Mouse (Mus musculus) kidney, embryonic 15.5 days (tissue): ENCODE data around the gene Plg. TPM values are rescaled to one million over a fixed set of nuclear protein-coding genes. Genes with fewer than 3 reads are reported as not detected.

Experiments used
- ATAC-seq: fragments of 200-750 bp; cut with Nextera tagmentation; replicated peaks from 2 replicates; pipeline ENCODE4 v1.8.0; 2017; ENCODE audit warnings: moderate TSS enrichment; ENCODE audit not compliant: low FRiP score
- H3K27ac ChIP-seq: fragments of 300-500 bp; sonication (generic); 2 replicates; pipeline ENCODE4 v1.5.1; 2015; ENCODE audit warnings: mild to moderate bottlenecking, inconsistent platforms
- H3K27me3 ChIP-seq: fragments of 300-500 bp; sonication (generic); 2 replicates; pipeline ENCODE4 v1.6.1; 2015; ENCODE audit warnings: inconsistent platforms
- H3K36me3 ChIP-seq: fragments of 300-500 bp; sonication (generic); 2 replicates; pipeline ENCODE4 v1.6.1; 2015; ENCODE audit warnings: inconsistent platforms
- H3K4me1 ChIP-seq: fragments of 300-500 bp; sonication (generic); 2 replicates; pipeline ENCODE4 v1.6.1; 2015; ENCODE audit warnings: inconsistent platforms
- H3K4me2 ChIP-seq: fragments of 300-500 bp; sonication (generic); 2 replicates; pipeline ENCODE4 v1.6.1; 2015; ENCODE audit warnings: moderate library complexity, mild to moderate bottlenecking, inconsistent platforms
- H3K4me3 ChIP-seq: fragments of 300-500 bp; sonication (generic); replicated peaks from 2 replicates; pipeline ENCODE4 v1.5.1; 2015; ENCODE audit warnings: mild to moderate bottlenecking, inconsistent platforms
- H3K9ac ChIP-seq: fragments of 300-500 bp; sonication (generic); 2 replicates; pipeline ENCODE4 v1.6.1; 2015; ENCODE audit warnings: mild to moderate bottlenecking, inconsistent platforms
- H3K9me3 ChIP-seq: fragments of 300-500 bp; sonication (generic); replicated peaks from 2 replicates; pipeline ENCODE4 v1.6.1; 2016; ENCODE audit warnings: inconsistent platforms
- WGBS: fragments of 180-500 bp; shearing (Covaris S2); methylation state at CpG from one replicate; pipeline ENCODE4 v1.1.7; 2015; ENCODE audit warnings: mixed read lengths; 5-methylcytosine and 5-hydroxymethylcytosine counted together
- polyA plus RNA-seq: library from polyadenylated mRNA; unstranded; fragments of >200 nt; fragmentation: Nextera tagmentation; extraction: Ambion mirVana; gene quantifications from 2 replicates; pipeline ENCODE4 v1.2.1, GENCODE M21; 2015

Plg gene
- 1.4 and 3.6 TPM in 2 replicates for polyA plus RNA-seq

DNA sequence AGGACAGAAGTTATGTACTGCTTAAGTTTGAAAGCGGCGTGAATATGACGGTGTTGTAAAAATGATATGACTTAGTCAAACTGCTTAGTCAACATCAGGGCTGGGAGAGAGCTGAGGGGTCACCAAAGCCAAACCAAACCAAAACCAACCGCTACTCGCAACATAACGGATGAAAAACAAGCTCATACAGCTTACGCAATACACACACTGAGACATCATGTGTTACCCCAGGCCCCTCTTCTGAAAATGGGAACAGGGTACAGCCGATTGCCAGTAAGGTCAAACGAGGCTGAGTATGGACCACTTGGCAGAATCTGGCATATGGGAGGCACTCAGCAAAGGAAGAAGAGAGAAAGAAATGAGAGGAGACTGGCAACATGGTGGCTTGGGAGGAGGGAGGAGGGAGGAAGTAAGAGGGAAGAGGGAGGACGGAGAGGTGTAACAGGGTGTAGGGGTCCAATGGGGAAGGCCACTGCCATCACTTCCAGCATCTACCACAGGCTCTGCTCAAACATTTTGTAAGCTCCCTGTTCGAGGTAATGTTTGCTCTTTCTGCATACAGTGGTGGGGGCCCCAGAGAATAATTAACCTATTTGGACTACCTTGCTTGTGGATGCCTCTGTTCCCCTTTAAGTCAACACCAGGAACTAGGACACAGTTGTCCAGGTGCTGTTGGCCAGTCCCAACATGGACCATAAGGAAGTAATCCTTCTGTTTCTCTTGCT is at the start of gene Plg:
Gene Plg, plus strand, starts transcription at position 628 of the 725 bp plus-strand sequence.
- no peaks in the 10 kb centered on the region for H3K4me1 ChIP-seq
- no peak within 1 kb of the TSS for H3K27ac ChIP-seq
- H3K9ac ChIP-seq: no peak within 1 kb of the TSS
- H3K36me3 ChIP-seq: no peaks in the 10 kb centered on the region
- no peak within 1 kb of the TSS for H3K4me2 ChIP-seq
- 88% methylated on average over 11 of the region's 11 CpGs for WGBS
- H3K9me3 ChIP-seq: no peaks in the 10 kb centered on the region
- no peak for ATAC-seq
- no peaks in the 10 kb centered on the region for H3K27me3 ChIP-seq
- no peak within 1 kb of the TSS for H3K4me3 ChIP-seq

DNA sequence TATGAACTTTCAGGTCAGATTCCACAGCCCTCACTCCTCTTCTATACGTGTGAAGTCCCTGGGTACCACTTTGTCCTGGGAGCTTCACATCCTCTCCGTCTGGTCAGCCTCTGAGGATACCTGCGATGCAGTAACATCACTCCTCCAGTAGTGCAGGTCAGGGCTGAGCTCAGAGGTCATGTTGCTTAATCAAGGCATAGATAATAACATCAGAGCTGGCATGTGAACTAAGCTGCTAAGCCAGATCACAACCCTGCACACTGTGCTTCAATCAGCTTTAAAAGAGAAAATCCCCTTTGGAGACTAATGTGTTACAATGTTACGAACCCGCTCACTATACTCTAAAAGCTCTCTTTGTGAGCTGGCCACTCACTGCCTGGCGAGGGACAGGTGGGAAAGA is 43.3 kb upstream of the Plg start:
- no peak overlapping the region for H3K4me3 ChIP-seq
- H3K27ac ChIP-seq: no peak overlapping the region
- no peak for ATAC-seq
- H3K4me2 ChIP-seq: no peak overlapping the region
- 67% methylated on average over 6 of the region's 6 CpGs for WGBS
- no peaks in the 10 kb centered on the region for H3K27me3 ChIP-seq
- H3K4me1 ChIP-seq: no peaks in the 10 kb centered on the region
- H3K9me3 ChIP-seq: no peaks in the 10 kb centered on the region
- no peak overlapping the region for H3K9ac ChIP-seq
- no peaks in the 10 kb centered on the region for H3K36me3 ChIP-seq

DNA sequence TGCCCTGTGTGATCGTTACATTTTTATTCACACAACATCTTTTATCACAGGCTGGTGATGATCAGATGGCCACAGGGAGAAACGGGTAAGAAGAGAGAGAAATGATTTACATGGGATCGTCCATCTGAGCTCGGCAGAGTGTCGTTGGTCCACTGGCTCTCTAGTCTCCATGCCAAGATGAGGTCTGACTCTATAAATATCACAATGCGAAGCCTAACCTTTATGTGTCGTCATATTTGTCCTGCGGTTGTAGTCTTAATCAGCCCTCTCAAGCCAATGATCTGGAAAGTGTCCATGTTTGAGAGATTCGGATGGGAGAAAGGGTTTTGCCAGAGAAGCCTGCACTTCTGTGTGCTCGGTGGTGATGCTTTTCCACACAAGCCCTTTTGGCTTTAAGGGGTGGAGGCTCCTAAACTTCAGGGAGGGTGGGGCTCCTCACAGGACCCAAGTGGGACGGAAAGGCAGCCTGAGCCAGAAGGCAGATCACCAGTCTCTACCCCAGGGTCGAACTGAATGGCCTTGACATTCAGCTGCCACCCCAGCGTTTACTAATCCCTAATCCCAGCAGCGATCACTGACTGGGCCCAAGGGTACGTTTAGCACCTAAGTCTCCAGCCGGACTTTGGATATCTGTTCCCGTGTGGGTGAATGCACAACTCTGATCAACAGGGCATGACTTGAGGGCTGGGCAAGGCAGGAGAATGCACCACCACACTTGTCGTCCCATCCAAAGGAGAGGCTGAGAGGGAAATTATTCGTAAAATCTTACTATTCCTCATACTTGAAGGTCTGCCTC is 42.1 kb upstream of the Plg start:
- Histone ChIP-seq H3K27me3 (no peaks in the 10 kb centered on the region), H3K36me3 (no peaks in the 10 kb centered on the region), H3K9ac (no peak overlapping the region), H3K9me3 (no peaks in the 10 kb centered on the region), H3K4me1 (no peaks in the 10 kb centered on the region), H3K4me2 (no peak overlapping the region), H3K4me3 (no peak overlapping the region), H3K27ac (peak overlapping the region; percentile 29)
- 65% methylated on average over 19 of the region's 19 CpGs for WGBS
- ATAC-seq: peak; percentile 40

DNA sequence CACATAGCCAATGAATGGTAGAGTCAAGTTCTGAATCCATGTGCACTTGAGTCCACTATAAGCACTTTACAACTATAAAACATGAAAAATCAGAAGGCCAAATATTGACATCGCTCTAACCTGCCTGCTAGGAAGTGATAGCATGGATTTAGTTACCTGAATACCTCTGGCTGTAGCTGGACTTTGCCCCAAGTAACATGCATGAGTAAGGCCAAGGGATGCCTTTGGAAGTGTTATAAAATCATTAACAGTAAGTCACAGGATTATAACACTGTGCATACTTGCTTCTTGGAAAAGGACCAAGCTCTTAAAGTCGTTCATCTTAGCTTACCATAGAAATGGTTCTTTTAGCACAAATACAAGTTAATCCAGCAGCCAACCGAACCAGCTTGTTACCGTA is 41.3 kb upstream of the Plg start:
- 67% methylated on average over 4 of the region's 4 CpGs for WGBS
- no peaks in the 10 kb centered on the region for H3K27me3 ChIP-seq
- no peak overlapping the region for H3K4me3 ChIP-seq
- H3K9me3 ChIP-seq: no peaks in the 10 kb centered on the region
- peak overlapping the region; percentile 18; the same call in 1 of the 2 replicates for H3K27ac ChIP-seq
- H3K9ac ChIP-seq: no peak overlapping the region
- H3K36me3 ChIP-seq: no peaks in the 10 kb centered on the region
- H3K4me1 ChIP-seq: no peaks in the 10 kb centered on the region
- ATAC-seq: peak; percentile 62; the same call in 1 of the 2 replicates
- no peak overlapping the region for H3K4me2 ChIP-seq

DNA sequence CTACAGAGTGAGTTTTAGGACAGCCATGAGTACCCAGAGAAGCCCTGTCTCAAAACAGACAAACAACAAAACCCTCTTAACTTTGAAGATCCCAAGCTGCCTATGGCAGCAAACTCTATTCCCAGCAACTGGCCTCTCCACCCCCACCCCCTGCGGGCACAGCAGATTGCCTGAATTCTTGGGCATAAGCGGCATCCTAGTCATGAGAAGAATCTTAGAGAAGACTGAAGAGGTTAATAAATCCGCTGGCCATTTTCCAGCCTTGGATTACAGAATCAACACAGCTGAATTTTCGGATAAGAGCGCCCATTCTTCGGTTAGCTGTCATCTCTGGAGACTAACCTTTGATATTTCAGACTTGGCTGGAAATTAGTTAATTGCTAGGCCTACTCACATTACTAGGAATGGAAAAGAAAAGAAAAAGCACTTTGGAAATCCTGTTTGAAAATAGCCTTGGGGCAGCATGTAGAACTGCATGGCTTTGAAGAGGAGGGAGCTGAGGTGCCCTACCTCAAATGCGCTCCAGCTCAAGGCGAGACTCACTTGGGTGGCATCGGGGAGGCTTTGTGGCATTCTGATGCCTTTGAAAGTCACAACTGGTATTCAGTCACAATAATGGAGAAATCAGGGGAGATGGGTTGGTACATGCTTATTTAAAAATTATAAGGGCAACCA is 34.6 kb upstream of the Plg start:
- H3K9ac ChIP-seq: no peak overlapping the region
- no peak overlapping the region for H3K4me3 ChIP-seq
- H3K36me3 ChIP-seq: no peaks in the 10 kb centered on the region
- no peak for ATAC-seq
- H3K9me3 ChIP-seq: no peaks in the 10 kb centered on the region
- H3K4me1 ChIP-seq: no peaks in the 10 kb centered on the region
- 76% methylated on average over 9 of the region's 9 CpGs for WGBS
- no peak overlapping the region for H3K27ac ChIP-seq
- no peaks in the 10 kb centered on the region for H3K27me3 ChIP-seq
- H3K4me2 ChIP-seq: no peak overlapping the region

DNA sequence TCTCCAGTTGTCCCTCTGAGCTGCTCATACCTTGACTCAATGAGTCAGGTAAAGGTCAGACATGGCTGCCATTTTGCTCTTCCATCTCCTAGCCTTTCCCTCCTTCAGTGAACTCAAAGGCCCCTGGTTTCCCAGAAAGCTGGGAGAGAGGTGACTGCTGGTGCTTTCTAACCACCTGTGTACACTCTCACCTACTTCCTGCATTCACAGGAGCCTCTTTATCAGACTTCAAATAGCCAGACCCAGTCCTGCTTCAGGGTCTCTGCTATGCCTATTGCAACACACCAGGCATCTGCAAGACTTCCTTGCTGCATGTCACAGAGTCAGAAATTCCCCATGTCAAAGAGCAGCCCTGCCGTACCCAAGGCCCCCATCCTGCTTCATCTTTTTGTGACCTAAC is 30.9 kb upstream of the Plg start:
- H3K4me1 ChIP-seq: no peaks in the 10 kb centered on the region
- 77% methylated on average over 1 of the region's 1 CpGs for WGBS
- no peak overlapping the region for H3K4me2 ChIP-seq
- no peaks in the 10 kb centered on the region for H3K36me3 ChIP-seq
- H3K4me3 ChIP-seq: no peak overlapping the region
- H3K9me3 ChIP-seq: no peaks in the 10 kb centered on the region
- ATAC-seq: no peak
- no peak overlapping the region for H3K9ac ChIP-seq
- no peak overlapping the region for H3K27ac ChIP-seq
- H3K27me3 ChIP-seq: no peaks in the 10 kb centered on the region

DNA sequence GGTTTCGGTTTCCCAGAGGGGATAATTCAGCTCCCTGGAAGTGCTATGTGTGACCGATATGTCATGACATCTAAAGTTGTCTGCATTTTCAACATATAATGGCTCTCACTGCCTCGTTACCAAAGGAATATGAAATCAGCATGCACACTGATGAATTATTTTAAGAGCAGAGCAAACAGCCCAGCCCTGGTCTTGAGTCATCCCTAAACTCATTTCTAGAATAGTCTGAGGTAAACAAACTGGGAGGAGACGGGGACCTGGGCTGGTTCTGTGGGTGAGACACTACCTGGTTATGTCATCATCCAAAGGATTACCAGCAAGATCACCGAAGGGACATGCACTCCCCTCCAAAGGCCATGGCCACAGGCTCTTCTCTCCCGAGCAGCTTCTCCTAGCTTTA is 26.8 kb upstream of the Plg start:
- Histone ChIP-seq H3K4me2 (no peak overlapping the region), H3K9ac (no peak overlapping the region), H3K9me3 (no peaks in the 10 kb centered on the region), H3K4me1 (no peaks in the 10 kb centered on the region), H3K4me3 (no peak overlapping the region), H3K27me3 (no peaks in the 10 kb centered on the region), H3K27ac (no peak overlapping the region), H3K36me3 (no peaks in the 10 kb centered on the region)
- ATAC-seq: no peak
- 89% methylated on average over 6 of the region's 6 CpGs for WGBS

DNA sequence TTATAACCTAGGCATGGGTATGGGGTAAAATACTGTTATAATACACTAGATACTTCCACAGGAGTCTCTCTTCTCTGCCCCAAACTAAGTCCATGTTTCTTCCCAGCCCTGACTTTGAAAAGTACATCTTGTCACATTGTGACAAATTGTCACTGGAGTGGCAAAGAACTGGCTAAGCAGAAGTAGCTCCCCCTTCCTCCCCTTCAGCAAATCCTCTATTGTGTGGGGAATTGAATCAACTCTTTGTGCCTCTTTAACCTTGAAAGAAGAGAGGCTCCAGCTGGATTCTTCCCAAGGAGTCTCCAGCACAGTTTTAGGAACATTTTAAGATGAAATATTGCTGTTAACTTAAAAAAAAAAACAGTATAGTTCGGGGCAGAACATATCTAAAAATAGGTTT is 25.6 kb upstream of the Plg start:
- Histone ChIP-seq H3K4me3 (no peak overlapping the region), H3K27me3 (no peaks in the 10 kb centered on the region), H3K9me3 (no peaks in the 10 kb centered on the region), H3K27ac (no peak overlapping the region), H3K4me1 (no peaks in the 10 kb centered on the region), H3K4me2 (no peak overlapping the region), H3K9ac (no peak overlapping the region), H3K36me3 (no peaks in the 10 kb centered on the region)
- ATAC-seq: no peak
- 31% methylated on average over 1 of the region's 1 CpGs for WGBS

DNA sequence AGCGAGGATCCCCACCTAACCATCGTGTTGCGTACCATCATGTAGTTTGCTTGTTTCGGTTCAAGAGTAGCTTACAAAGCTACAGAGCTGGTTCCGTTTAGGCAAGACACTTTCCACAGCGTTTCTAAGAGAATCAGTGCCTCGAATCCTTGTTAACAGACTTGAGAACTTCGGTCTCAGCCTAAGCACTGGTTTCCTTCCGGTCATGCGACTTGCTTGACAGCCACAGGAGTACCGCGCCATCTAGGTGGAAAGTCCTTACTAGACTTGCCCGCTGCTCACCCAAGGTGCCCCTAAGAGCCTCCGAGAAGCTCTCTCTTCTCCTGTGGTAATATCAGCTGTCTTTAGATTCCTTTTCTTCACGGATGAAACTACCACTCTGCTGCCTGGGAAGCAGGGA is 18.5 kb upstream of the Plg start:
- Histone ChIP-seq H3K4me3 (no peak overlapping the region), H3K4me2 (no peak overlapping the region), H3K27me3 (no peaks in the 10 kb centered on the region), H3K36me3 (no peaks in the 10 kb centered on the region), H3K9me3 (no peaks in the 10 kb centered on the region), H3K4me1 (no peaks in the 10 kb centered on the region), H3K9ac (no peak overlapping the region), H3K27ac (no peak overlapping the region)
- no peak for ATAC-seq
- WGBS: 88% methylated on average over 15 of the region's 15 CpGs

DNA sequence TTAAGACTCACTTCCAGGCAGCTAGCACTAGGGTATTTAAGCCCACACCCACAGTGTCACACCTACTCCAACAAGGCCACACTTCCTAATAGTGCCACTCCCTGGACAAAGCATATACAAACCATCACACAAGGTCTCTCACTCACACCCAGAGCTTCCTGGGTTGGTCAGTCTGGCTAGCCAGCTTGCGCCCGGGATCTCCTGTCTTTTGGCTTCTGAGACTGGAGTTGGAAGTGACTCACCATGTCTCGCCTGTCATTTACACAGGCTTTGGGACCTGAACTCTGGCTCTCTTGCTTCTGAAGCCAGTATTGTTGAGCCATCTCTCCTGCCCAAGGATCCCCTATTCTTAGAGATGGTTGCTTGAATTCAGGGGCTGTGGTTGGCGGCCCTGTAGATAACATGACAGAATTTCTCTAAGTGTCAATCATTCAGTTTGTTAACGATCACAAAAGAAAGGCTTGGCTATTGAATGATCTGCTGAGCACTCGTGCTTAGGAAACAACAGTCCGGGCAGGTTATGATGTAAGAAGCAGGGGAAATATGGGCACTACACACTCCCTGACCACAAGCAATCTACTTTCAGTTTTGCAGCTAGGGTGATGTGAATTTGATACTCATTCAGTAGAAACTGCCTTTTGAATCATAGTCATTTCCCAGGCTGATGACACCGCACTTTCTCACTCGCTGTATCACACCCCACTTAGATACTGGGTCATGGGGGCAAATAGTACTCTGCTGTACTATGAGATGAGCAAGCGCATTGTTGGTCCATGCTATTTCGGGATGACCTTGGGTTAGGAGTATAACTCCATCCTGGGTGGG is 14.6 kb upstream of the Plg start:
- Histone ChIP-seq H3K9me3 (no peaks in the 10 kb centered on the region), H3K27me3 (no peaks in the 10 kb centered on the region), H3K36me3 (no peaks in the 10 kb centered on the region), H3K9ac (no peak overlapping the region), H3K27ac (no peak overlapping the region), H3K4me1 (no peaks in the 10 kb centered on the region), H3K4me3 (no peak overlapping the region), H3K4me2 (no peak overlapping the region)
- ATAC-seq: no peak
- 84% methylated on average over 11 of the region's 11 CpGs for WGBS

DNA sequence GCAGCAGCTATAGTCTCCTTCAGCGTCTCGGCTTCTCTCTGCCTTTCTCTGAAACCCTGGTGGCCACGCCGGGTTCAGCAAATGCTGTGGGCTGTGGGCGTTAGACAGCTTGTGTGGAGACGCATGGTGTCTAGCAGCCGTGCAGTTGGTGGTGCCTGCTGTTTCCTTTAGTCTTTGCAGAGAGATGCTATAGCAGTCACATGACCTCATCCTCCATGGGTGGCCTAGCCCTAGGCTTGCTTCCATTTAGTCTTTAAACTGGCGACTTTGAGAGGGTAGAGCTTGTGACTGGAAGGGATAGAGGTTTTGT is 14.0 kb upstream of the Plg start:
- Histone ChIP-seq H3K27ac (no peak overlapping the region), H3K4me2 (no peak overlapping the region), H3K4me1 (no peaks in the 10 kb centered on the region), H3K9me3 (no peaks in the 10 kb centered on the region), H3K4me3 (no peak overlapping the region), H3K27me3 (no peaks in the 10 kb centered on the region), H3K36me3 (no peaks in the 10 kb centered on the region), H3K9ac (no peak overlapping the region)
- ATAC-seq: no peak
- 73% methylated on average over 8 of the region's 8 CpGs for WGBS
